Mouse (Mus musculus) erythroblast, embryonic 14.5 days (primary cell): ENCODE results near the gene Immp2l.

Experiments
- GATA1 ChIP-seq: IDR thresholded peaks from 2 replicates; pipeline ENCODE4 v1.6.1; 2012; ENCODE audit warnings: low read length, inconsistent platforms, mixed read lengths
- TAL1 ChIP-seq: IDR thresholded peaks from 3 replicates; pipeline ENCODE4 v1.6.1; 2012; ENCODE audit warnings: low read length, inconsistent platforms, mixed read lengths

GRCm38 (mm10) chr12:41878493-41878892 is 854.6 kb downstream of the Immp2l start:
- no peak for TF ChIP-seq GATA1
- no peak for TF ChIP-seq TAL1
